Mouse (Mus musculus) forebrain, postnatal 0 days (tissue): ENCODE results near the gene Mrvi1. TPM values are rescaled to one million over a fixed set of nuclear protein-coding genes. Genes with fewer than 3 reads are reported as not detected.
A peak's percentile ranks its signal among the peaks of the same experiment; 100 is the strongest.

Experiments
- ATAC-seq: fragments of 200-750 bp; cut with Nextera tagmentation; 2 replicates; pipeline ENCODE4 v1.8.0; 2017; ENCODE audit warnings: mild to moderate bottlenecking, moderate library complexity
- DNase-seq: peaks from one replicate; pipeline ENCODE4 v3.0.0-alpha.2; 2015
- H3K27ac ChIP-seq: fragments of 300-500 bp; sonication (generic); 2 replicates; pipeline ENCODE4 v1.5.1; 2014; ENCODE audit warnings: low read depth, mild to moderate bottlenecking, antibody characterized with exemption, low read length, moderate library complexity, mixed read lengths
- H3K27me3 ChIP-seq: fragments of 300-500 bp; sonication (generic); 2 replicates; pipeline ENCODE4 v1.6.1; 2014; ENCODE audit warnings: mild to moderate bottlenecking, low read length, mixed read lengths; ENCODE audit not compliant: insufficient read depth
- H3K36me3 ChIP-seq: fragments of 300-500 bp; sonication (generic); 2 replicates; pipeline ENCODE4 v1.6.1; 2014; ENCODE audit warnings: mild to moderate bottlenecking, moderate library complexity; ENCODE audit not compliant: insufficient read depth
- H3K4me1 ChIP-seq: fragments of 300-500 bp; sonication (generic); 2 replicates; pipeline ENCODE4 v1.6.1; 2014; ENCODE audit warnings: antibody characterized with exemption; ENCODE audit not compliant: insufficient read depth
- H3K4me2 ChIP-seq: fragments of 300-500 bp; sonication (generic); 2 replicates; pipeline ENCODE4 v1.6.1; 2014; ENCODE audit warnings: low read depth, mild to moderate bottlenecking, moderate library complexity
- H3K4me3 ChIP-seq: fragments of 300-500 bp; sonication (generic); 2 replicates; pipeline ENCODE4 v1.5.1; 2014; ENCODE audit warnings: low read depth, low read length, mixed read lengths
- H3K9ac ChIP-seq: fragments of 300-500 bp; sonication (generic); 2 replicates; pipeline ENCODE4 v1.6.1; 2014; ENCODE audit warnings: mild to moderate bottlenecking
- H3K9me3 ChIP-seq: fragments of 300-500 bp; sonication (generic); 2 replicates; pipeline ENCODE4 v1.6.1; 2016; ENCODE audit warnings: low read length
- CTCF ChIP-seq: sonication (generic); IDR thresholded peaks from 2 replicates; pipeline ENCODE4 v1.5.1; 2016; ENCODE audit warnings: antibody characterized with exemption, control low read depth, low read depth
- WGBS: fragments of 180-500 bp; shearing (Covaris S2); extraction: QIAGEN DNeasy Blood & Tissue Kit; methylation state at CpG from one replicate; pipeline ENCODE4 v1.1.7; 2014; 5-methylcytosine and 5-hydroxymethylcytosine counted together
- polyA plus RNA-seq: library from polyadenylated mRNA; unstranded; fragments of >200 nt; fragmentation: Nextera tagmentation; extraction: Ambion mirVana; gene quantifications from 2 replicates; pipeline ENCODE4 v1.2.1, GENCODE M21; 2015
- total RNA-seq: library from RNA; depleted of rRNA; stranded (reverse); fragments of >200 nt; gene quantifications from 2 replicates; pipeline ENCODE4 v1.2.3, GENCODE M21; 2014

The Mrvi1 gene
- total and polyA plus RNA-seq, 2 experiments from 2014 or later: 0.44 to 2.7 TPM

DNA sequence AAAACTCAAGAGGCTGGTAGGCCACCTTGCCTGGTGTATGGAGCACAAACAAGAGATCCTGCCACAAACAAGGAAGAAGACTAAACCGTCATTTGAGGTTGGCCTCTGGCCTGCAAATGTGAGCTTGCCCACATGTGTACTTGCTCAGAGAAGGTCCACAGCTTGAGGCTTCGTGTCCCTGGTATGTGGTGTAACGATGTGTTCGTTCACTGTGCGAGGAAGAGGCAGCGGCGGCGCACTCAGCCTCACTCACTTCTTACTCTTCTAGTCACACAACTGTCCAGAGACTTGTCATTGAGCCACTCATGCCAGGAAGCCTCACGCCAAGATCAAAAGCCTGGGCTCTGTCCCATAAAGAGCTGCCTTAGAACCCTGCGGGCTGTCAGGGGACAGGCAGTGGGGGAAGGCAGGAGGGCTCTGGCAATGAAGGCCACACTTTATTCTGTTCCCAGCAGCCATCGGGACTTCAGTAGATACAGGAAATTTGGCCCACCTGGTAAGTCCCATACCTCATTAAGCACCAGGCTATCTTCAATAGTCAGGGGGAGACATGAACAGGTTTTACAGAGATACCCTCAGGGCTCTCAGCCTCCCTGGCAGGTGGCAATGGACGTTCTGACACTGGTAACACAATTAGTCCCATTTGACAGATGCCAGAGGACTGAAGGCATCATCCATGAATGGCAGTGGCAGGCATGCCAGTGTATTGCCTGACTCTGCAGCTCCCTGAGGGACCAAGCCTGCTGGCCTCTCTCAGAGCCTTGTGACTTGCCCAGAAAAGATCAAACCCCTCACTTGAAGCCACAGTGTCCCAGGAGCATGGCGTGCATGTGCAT, 32.3 kb downstream of the Mrvi1 start:
- WGBS: 75% methylated on average over 13 of the region's 13 CpGs
- Histone ChIP-seq H3K27ac (no peak overlapping the region), H3K9ac (no peak overlapping the region), H3K4me1 (no peaks in the 10 kb centered on the region), H3K4me2 (no peak overlapping the region), H3K9me3 (no peaks in the 10 kb centered on the region), H3K27me3 (no peaks in the 10 kb centered on the region), H3K4me3 (no peak overlapping the region), H3K36me3 (no peaks in the 10 kb centered on the region)
- TF ChIP-seq CTCF: no peak
- ATAC-seq (no peak), DNase-seq (no peak)

DNA sequence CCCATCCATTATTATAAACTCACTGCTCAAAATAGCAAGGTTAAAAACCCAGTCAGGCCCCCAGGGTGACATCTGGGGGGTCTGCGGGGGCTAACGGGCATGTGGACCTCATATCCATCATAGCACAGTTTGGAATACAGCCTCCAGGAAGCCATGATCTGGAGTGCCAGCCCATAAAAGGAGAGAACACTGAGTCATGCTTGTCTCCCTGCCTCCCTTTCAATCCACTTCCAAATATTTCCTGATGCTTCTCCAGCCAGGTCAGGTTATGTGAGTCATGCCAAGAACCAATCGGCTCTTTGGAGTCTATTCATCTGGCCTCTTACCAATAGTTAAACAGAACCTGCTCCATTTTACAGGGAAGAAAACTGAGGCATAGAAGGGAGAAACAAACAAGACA, 33.7 kb downstream of the Mrvi1 start:
- Histone ChIP-seq H3K36me3 (no peaks in the 10 kb centered on the region), H3K9ac (no peak overlapping the region), H3K27me3 (no peaks in the 10 kb centered on the region), H3K27ac (no peak overlapping the region), H3K4me2 (no peak overlapping the region), H3K9me3 (no peaks in the 10 kb centered on the region), H3K4me3 (no peak overlapping the region), H3K4me1 (no peaks in the 10 kb centered on the region)
- no peak for ATAC-seq
- no peak for DNase-seq
- TF ChIP-seq CTCF: no peak
- 84% methylated on average over 3 of the region's 3 CpGs for WGBS

DNA sequence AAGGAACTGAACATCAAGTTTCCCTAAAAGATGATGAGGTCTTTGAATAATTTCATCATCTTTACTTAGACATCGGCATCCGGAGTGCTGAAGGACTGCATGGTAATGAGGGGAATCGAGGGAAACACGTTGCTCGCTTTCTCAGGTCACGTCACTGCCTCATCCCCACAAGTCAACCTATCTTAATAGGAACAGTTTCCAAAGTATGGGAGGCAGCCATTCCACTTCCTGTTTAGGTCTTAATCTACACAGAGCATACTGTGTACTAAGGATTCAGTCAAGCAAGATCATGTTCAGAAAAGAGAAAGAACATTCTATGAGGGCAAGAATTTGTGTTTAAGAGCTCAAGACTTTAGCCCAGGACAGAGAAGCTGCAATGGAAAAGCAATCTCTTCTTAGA, 34.6 kb downstream of the Mrvi1 start:
- H3K4me2 ChIP-seq: no peak overlapping the region
- H3K4me1 ChIP-seq: no peaks in the 10 kb centered on the region
- H3K27me3 ChIP-seq: no peaks in the 10 kb centered on the region
- 92% methylated on average over 6 of the region's 6 CpGs for WGBS
- no peak for DNase-seq
- no peaks in the 10 kb centered on the region for H3K36me3 ChIP-seq
- H3K27ac ChIP-seq: no peak overlapping the region
- TF ChIP-seq CTCF: no peak
- no peak overlapping the region for H3K4me3 ChIP-seq
- no peak overlapping the region for H3K9ac ChIP-seq
- ATAC-seq: no peak
- H3K9me3 ChIP-seq: no peaks in the 10 kb centered on the region

DNA sequence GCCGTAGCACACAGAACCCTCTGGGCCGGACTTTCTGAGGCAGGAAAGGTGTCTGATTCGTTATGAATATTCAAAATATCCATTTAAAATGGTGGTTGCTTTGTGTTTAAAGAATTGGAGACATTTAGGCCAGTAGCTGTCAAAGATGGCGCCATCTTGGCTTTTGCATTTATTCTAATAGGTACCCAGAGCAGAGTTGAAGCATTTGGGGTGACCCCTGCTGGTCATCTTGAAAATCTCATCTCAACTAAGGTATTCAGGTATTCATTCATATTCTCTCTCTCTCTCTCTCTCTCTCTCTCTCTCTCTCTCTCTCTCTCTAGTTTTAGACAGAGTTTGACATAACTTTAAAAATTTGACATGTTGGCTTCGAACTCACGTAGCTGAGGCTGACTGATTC, 35.5 kb downstream of the Mrvi1 start:
- WGBS: 77% methylated on average over 6 of the region's 6 CpGs
- no peak for ATAC-seq
- peak; percentile 19 for TF ChIP-seq CTCF

DNA sequence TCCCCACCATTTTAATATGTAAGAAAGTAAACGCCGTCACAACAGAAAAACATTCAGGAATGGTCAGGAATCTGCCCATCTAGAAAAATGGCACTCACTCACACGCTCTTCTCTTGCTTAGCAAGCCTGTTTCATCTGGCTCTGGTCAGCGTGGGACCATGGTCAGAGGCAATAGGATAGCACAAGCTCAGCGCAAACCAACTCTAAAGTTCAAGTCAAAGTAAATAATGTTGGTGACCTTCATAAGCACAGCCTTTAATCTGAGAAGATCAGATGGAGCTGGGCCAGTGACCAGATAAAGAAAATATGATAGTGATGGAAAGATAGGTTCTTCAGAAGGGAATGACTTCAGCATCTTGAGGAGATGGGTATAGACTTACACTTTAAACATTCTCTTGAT, 37.9 kb downstream of the Mrvi1 start:
- no peak for ATAC-seq
- Histone ChIP-seq H3K36me3 (no peaks in the 10 kb centered on the region), H3K4me3 (no peak overlapping the region), H3K4me2 (no peak overlapping the region), H3K27ac (no peak overlapping the region), H3K27me3 (no peaks in the 10 kb centered on the region), H3K4me1 (no peaks in the 10 kb centered on the region), H3K9me3 (no peaks in the 10 kb centered on the region), H3K9ac (no peak overlapping the region)
- TF ChIP-seq CTCF: no peak
- 89% methylated on average over 5 of the region's 5 CpGs for WGBS
- no peak for DNase-seq

More for the DNA sequence above, 35.5 kb downstream of the Mrvi1 start:
- no peak overlapping the region for H3K27ac ChIP-seq
- no peak overlapping the region for H3K9ac ChIP-seq
- no peak overlapping the region for H3K4me3 ChIP-seq
- no peak for DNase-seq
- H3K36me3 ChIP-seq: no peaks in the 10 kb centered on the region
- H3K27me3 ChIP-seq: no peaks in the 10 kb centered on the region
- no peak overlapping the region for H3K4me2 ChIP-seq
- H3K4me1 ChIP-seq: no peaks in the 10 kb centered on the region
- H3K9me3 ChIP-seq: no peaks in the 10 kb centered on the region

DNA sequence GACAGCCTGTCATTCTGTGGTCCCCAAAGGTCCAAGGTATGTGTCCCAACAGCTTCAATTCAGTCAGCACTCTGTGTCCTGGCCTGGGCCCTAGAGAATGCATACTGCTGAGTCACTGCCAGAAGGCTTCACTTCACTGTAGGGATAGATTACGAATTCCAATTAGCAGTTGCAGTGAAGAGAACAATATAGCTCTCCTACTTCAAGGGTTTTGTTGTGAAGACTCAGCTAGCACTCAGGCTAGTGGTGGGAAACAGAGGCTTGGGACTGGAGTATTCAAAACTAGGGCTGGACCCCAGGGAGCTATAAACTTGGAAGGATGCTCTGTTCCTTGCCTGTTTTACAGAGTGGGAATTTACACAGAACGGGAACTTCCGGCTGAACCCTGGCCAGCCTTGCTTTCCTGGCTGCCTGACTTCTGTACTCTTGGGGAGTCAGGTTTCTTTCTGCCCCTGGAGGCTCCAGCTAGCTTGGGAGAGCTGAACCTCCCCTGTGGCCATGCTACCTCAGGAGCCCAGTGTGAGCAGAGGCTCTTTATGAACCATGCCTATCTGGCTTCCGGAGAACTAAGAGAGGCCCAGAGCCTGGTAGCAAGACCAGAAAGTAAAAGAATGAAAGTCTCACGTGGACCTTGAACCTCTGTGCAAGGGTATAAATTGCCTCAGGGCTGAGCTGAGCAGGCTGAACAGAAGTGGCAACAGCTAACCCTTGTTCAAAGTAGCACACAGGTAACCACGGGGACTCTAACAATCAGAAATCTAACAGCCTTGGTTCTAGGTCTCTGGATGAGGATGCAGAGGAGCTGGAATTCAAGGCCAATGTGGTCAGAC, 40.3 kb downstream of the Mrvi1 start:
- H3K27ac ChIP-seq: no peak overlapping the region
- H3K4me2 ChIP-seq: no peak overlapping the region
- 54% methylated on average over 6 of the region's 6 CpGs for WGBS
- DNase-seq: peak; percentile 8
- no peaks in the 10 kb centered on the region for H3K27me3 ChIP-seq
- H3K4me1 ChIP-seq: no peaks in the 10 kb centered on the region
- no peak for TF ChIP-seq CTCF
- H3K9ac ChIP-seq: no peak overlapping the region
- no peak overlapping the region for H3K4me3 ChIP-seq
- ATAC-seq: no peak
- H3K9me3 ChIP-seq: no peaks in the 10 kb centered on the region
- H3K36me3 ChIP-seq: no peaks in the 10 kb centered on the region

DNA sequence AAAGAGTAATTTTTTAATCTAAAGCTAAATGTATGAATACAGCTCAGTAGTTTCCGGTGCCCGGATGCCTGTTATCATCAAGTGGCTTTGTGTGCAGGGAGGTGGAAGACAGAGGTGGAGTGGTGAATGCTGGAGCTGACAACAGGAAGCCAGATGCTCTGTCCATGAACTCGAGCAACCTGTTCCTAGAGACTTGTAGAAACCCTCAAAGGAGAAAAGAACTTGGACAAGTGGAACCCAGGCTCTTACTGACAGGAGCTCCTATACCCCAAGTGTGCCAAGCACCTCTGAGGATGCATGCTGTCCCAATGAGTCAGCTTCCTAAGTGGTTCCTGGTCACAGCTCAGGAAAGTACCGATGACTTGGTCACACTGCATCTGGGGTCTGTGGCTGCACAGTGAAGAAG, 41.1 kb downstream of the Mrvi1 start:
- H3K27ac ChIP-seq: no peak overlapping the region
- DNase-seq (no peak), ATAC-seq (no peak)
- H3K4me2 ChIP-seq: no peak overlapping the region
- no peaks in the 10 kb centered on the region for H3K27me3 ChIP-seq
- H3K36me3 ChIP-seq: no peaks in the 10 kb centered on the region
- no peak overlapping the region for H3K9ac ChIP-seq
- TF ChIP-seq CTCF: no peak
- no peak overlapping the region for H3K4me3 ChIP-seq
- no peaks in the 10 kb centered on the region for H3K9me3 ChIP-seq
- 85% methylated on average over 4 of the region's 4 CpGs for WGBS
- no peaks in the 10 kb centered on the region for H3K4me1 ChIP-seq
